Mouse (Mus musculus) liver, embryonic 12.5 days (tissue): ENCODE data around the gene Klrk1. TPM values are rescaled to one million over a fixed set of nuclear protein-coding genes. Genes with fewer than 3 reads are reported as not detected.
"Not testable (repeated sequence)": the region's sequence is repeated elsewhere in the genome, so short reads cannot be mapped to it uniquely, and the experiment has no call there.

ENCODE experiments used
- ATAC-seq: fragments of 200-750 bp; cut with Nextera tagmentation; 2 replicates; pipeline ENCODE4 v1.8.0; 2017; ENCODE audit warnings: moderate number of reproducible peaks, mild to moderate bottlenecking, moderate library complexity
- H3K27ac ChIP-seq: fragments of 300-500 bp; sonication (generic); 2 replicates; pipeline ENCODE4 v1.5.1; 2016; ENCODE audit warnings: mild to moderate bottlenecking
- H3K27me3 ChIP-seq: fragments of 300-500 bp; sonication (generic); replicated peaks from 2 replicates; pipeline ENCODE4 v1.6.1; 2016; ENCODE audit warnings: mild to moderate bottlenecking, moderate library complexity
- H3K36me3 ChIP-seq: fragments of 300-500 bp; sonication (generic); 2 replicates; pipeline ENCODE4 v1.6.1; 2016; ENCODE audit warnings: mild to moderate bottlenecking, moderate library complexity
- H3K4me1 ChIP-seq: fragments of 300-500 bp; sonication (generic); 2 replicates; pipeline ENCODE4 v1.6.1; 2016
- H3K4me2 ChIP-seq: fragments of 300-500 bp; sonication (generic); 2 replicates; pipeline ENCODE4 v1.6.1; 2016; ENCODE audit warnings: mild to moderate bottlenecking, moderate library complexity
- H3K4me3 ChIP-seq: fragments of 300-500 bp; sonication (generic); 2 replicates; pipeline ENCODE4 v1.5.1; 2016; ENCODE audit warnings: mild to moderate bottlenecking, moderate library complexity
- H3K9ac ChIP-seq: fragments of 300-500 bp; sonication (generic); 2 replicates; pipeline ENCODE4 v1.6.1; 2016; ENCODE audit warnings: mild to moderate bottlenecking, moderate library complexity
- H3K9me3 ChIP-seq: fragments of 300-500 bp; sonication (generic); replicated peaks from 2 replicates; pipeline ENCODE4 v1.6.1; 2016; ENCODE audit warnings: mild to moderate bottlenecking, moderate library complexity
- WGBS: fragments of 180-500 bp; shearing (Covaris S2); methylation state at CpG from one replicate; pipeline ENCODE4 v1.1.7; 2016; ENCODE audit not compliant: insufficient replicate concordance; 5-methylcytosine and 5-hydroxymethylcytosine counted together
- polyA plus RNA-seq: library from polyadenylated mRNA; unstranded; fragments of >200 nt; fragmentation: Nextera tagmentation; extraction: Ambion mirVana; gene quantifications from 2 replicates; pipeline ENCODE4 v1.2.1, GENCODE M21; 2016

The Klrk1 gene
- 0.16 and 0.21 TPM in 2 replicates for polyA plus RNA-seq

DNA sequence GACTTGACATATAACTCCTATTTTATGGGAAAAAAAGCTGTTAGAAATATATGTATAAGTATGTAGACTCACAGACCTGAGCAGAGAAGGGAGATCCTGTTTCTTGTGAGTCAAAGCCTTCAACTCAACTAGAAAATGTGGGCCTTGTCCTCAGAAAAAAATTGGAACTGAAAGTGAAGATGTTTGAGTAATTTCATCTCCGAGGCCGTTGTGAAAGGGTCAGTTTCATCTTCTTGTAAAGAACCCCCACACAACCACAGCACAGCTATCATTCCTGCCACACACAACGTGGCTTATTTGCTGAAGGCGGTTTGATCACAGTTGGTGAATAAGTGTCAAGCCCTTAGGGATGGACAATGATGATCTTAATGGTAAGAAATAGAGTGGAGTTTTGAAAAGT is at the start of gene Klrk1:
Gene Klrk1, minus strand, starts transcription at position 130 of the 400 bp plus-strand sequence.
- Histone ChIP-seq H3K27me3 (no peaks in the 10 kb centered on the region), H3K4me1 (no peaks in the 10 kb centered on the region), H3K9ac (no peak within 1 kb of the TSS), H3K9me3 (no peaks in the 10 kb centered on the region), H3K36me3 (no peaks in the 10 kb centered on the region), H3K4me3 (no peak within 1 kb of the TSS), H3K4me2 (no peak within 1 kb of the TSS), H3K27ac (no peak within 1 kb of the TSS)
- ATAC-seq = no peak
- WGBS = 64% methylated on average over 4 of the region's 4 CpGs

DNA sequence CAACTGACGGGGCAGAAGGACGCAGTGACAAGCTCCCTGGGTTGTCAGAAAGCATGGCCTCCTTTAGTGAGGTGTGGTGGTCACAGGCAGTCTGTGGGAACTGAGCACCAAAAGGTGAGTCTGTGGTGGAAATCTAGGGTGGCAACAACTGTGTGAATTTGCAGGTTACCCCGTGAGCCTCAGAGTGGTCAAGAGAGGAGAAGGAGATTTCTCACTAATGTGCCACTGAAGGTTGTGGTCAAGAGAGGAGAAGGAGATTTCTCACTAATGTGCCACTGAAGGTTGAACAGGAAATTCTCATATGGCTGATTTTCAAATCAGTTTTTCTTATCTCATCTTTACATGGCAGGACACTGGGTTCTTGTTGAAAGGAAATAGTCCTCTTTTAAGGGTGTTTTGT is 37.6 kb upstream of the Klrk1 start:
- H3K9ac ChIP-seq, ATAC-seq, H3K4me1 ChIP-seq, H3K27me3 ChIP-seq, H3K36me3 ChIP-seq, H3K9me3 ChIP-seq, H3K27ac ChIP-seq, H3K4me3 ChIP-seq, H3K4me2 ChIP-seq: not testable (repeated sequence)
- no CpG with 5 or more reads among the region's 3 CpGs for WGBS

DNA sequence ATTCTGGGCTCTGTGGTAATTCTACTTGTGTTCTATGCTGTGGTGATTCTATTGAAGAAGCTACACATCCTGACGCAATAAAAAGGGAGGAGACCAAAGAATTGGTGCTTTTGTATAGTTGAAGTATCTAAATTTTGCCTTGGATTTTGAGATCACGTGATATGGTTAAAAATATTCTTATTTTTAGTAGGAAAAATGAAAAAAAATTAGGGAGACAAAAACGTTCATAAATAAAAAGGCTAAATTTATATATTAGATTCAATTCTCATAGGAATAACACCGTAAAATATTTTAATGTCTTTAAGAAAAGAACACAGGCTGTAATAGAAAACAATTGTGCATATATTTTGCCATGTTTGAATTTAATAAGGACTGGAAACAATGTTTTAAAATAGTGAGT is 36.9 kb upstream of the Klrk1 start, which contains the start of gene Klrc2:
Gene Klrc2, minus strand, starts transcription at position 101 of the 400 bp plus-strand sequence.
- WGBS = 56% methylated on average over 4 of the region's 4 CpGs
- not testable (repeated sequence) for H3K27me3 ChIP-seq, ATAC-seq, H3K4me2 ChIP-seq, H3K9me3 ChIP-seq, H3K27ac ChIP-seq, H3K36me3 ChIP-seq, H3K9ac ChIP-seq, H3K4me1 ChIP-seq, H3K4me3 ChIP-seq

DNA sequence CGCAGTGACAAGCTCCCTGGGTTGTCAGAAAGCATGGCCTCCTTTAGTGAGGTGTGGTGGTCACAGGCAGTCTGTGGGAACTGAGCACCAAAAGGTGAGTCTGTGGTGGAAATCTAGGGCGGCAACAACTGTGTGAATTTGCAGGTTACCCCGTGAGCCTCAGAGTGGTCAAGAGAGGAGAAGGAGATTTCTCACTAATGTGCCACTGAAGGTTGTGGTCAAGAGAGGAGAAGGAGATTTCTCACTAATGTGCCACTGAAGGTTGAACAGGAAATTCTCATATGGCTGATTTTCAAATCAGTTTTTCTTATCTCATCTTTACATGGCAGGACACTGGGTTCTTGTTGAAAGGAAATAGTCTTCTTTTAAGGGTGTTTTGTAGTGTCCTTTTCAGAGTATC is 20.4 kb upstream of the Klrk1 start:
- H3K36me3 ChIP-seq, H3K4me1 ChIP-seq, H3K27ac ChIP-seq, H3K9ac ChIP-seq, H3K4me2 ChIP-seq, H3K27me3 ChIP-seq, H3K9me3 ChIP-seq, ATAC-seq, H3K4me3 ChIP-seq: not testable (repeated sequence)
- no CpG with 5 or more reads among the region's 3 CpGs for WGBS

DNA sequence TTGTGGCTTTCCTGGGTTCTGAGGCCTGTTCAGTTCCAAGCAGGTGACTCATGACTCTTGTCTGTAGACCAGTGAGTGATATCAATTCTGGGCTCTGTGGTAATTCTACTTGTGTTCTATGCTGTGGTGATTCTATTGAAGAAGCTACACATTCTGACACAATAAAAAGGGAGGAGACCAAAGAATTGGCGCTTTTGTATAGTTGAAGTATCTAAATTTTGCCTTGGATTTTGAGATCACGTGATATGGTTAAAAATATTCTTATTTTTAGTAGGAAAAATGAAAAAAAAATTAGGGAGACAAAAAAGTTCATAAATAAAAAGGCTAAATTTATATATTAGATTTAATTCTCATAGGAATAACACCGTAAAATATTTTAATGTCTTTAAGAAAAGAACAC is 19.6 kb upstream of the Klrk1 start, which contains the start of gene Klrc3:
Gene Klrc3, minus strand, starts transcription at position 101 of the 400 bp plus-strand sequence.
- ATAC-seq, H3K36me3 ChIP-seq, H3K9me3 ChIP-seq, H3K4me2 ChIP-seq, H3K9ac ChIP-seq, H3K27me3 ChIP-seq, H3K4me1 ChIP-seq, H3K27ac ChIP-seq, H3K4me3 ChIP-seq: not testable (repeated sequence)
- 69% methylated on average over 3 of the region's 3 CpGs for WGBS

DNA sequence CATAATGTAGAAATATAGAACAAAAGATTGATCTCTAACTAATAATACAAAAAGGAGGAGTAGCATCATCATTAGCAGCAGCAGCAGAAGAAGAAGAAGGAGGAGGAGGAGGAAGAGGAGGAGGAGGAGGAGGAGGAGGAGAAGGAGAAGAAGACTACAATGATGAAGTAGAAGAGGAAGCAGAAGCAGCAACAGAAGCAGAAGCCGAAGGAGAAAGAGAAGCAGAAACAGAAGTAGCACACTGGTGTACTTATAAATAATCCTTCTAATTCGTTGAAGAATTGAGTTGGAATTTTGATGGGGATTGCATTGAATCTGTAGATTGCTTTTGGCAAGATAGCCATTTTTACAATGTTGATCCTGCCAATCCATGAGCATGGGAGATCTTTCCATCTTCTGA is 7.4 kb upstream of the Klrk1 start:
- not testable (repeated sequence) for H3K9ac ChIP-seq, H3K27me3 ChIP-seq, H3K9me3 ChIP-seq, H3K36me3 ChIP-seq, H3K4me2 ChIP-seq, H3K4me3 ChIP-seq, H3K4me1 ChIP-seq, ATAC-seq, H3K27ac ChIP-seq
- 37% methylated on average over 2 of the region's 2 CpGs for WGBS

DNA sequence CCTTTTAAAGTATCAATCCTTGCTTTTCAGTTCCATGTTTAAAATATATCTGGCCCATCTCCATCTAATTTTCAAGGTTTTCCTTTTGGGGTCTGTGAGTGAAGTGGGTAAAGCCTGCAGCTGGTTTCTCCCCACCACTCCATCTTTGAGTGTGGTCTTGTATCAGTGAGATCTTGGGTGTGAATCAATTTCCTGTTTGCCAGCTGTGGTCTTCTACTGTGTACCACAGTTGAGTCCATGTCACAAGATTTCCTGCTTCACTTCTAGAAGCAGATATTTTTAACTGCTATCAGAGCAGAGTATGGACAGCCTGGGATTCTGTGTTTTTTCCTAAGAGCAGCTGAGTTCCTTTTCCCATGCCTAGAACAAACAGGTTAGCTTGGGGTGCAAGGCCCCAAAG is 15.3 kb downstream of the Klrk1 start:
- Histone ChIP-seq H3K27ac (no peak overlapping the region), H3K27me3 (no peaks in the 10 kb centered on the region), H3K4me1 (no peaks in the 10 kb centered on the region), H3K9ac (no peak overlapping the region), H3K36me3 (no peaks in the 10 kb centered on the region), H3K9me3 (no peaks in the 10 kb centered on the region), H3K4me2 (no peak overlapping the region), H3K4me3 (no peak overlapping the region)
- ATAC-seq = no peak

DNA sequence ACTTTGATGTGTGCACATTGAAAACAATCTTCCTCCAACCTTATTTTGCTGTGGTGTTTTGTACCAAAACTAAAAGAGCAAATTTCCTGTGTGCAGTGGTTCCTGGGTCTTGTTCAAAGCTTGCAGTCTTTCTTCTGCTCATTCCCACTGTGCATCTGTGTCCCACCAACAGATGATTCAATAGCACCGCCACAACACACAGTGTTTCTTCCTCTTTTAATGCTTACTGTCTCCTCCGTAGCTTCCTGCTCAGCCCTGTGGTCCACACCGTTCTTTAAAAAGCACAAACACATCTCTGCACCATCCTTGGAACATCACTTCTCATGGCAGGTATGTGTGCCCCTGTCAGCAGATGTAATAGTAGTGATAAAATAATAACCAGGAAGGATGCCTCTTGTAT is 32.2 kb downstream of the Klrk1 start, which contains the start of gene Klrd1:
Gene Klrd1, plus strand, starts transcription at position 275 of the 400 bp plus-strand sequence.
- no peak within 1 kb of the TSS for H3K27ac ChIP-seq
- H3K4me3 ChIP-seq = no peak within 1 kb of the TSS
- ATAC-seq = no peak
- no peaks in the 10 kb centered on the region for H3K27me3 ChIP-seq
- H3K4me1 ChIP-seq = no peaks in the 10 kb centered on the region
- WGBS = 21% methylated on average over 3 of the region's 3 CpGs
- no peak within 1 kb of the TSS for H3K4me2 ChIP-seq
- no peak within 1 kb of the TSS for H3K9ac ChIP-seq
- no peaks in the 10 kb centered on the region for H3K36me3 ChIP-seq
- H3K9me3 ChIP-seq = no peaks in the 10 kb centered on the region

DNA sequence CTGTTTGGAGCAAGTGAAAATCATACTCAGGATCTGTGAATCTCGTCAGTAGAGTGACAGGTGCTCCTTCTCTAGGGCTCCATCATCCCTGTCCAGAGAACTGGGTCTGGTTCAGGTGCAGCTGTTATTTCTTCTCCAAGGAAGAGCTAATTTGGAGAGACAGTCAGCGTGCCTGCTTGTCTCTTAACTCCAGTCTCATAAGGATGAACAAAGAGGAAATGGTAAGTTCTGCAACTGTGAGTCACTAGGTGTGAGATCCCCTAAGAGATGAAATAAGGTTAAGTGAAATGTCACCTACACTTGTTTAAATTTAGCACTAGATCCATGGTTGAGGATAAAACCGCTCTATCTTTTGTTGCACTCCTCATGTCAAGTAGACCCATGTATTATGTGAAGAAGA is 40.6 kb downstream of the Klrk1 start:
- no peak overlapping the region for H3K4me2 ChIP-seq
- H3K9me3 ChIP-seq = no peaks in the 10 kb centered on the region
- H3K4me1 ChIP-seq = no peaks in the 10 kb centered on the region
- WGBS = 50% methylated on average over 3 of the region's 3 CpGs
- ATAC-seq = no peak
- no peaks in the 10 kb centered on the region for H3K27me3 ChIP-seq
- no peaks in the 10 kb centered on the region for H3K36me3 ChIP-seq
- no peak overlapping the region for H3K27ac ChIP-seq
- no peak overlapping the region for H3K9ac ChIP-seq
- no peak overlapping the region for H3K4me3 ChIP-seq

DNA sequence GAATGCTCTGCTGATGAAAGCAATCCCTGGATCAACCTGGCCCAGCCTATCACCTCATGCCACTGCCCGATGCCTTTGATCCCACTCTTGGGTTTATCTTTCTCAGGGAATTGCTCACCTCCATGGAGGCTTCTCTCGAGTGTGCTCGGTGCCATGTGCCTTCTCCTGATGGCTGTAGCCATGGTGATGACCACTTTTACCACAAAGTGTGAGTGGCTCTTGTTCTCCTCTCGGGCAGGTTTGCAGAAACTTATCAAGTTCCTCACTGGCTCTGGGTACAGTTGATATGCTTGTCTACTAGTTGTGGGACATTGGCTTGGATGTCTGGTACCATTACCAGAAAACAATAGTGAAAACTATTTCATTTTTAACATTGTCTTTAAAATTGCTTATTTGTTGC is 41.8 kb downstream of the Klrk1 start:
- no peak for ATAC-seq
- Histone ChIP-seq H3K27me3 (no peaks in the 10 kb centered on the region), H3K27ac (no peak overlapping the region), H3K9me3 (no peaks in the 10 kb centered on the region), H3K4me1 (no peaks in the 10 kb centered on the region), H3K36me3 (no peaks in the 10 kb centered on the region), H3K4me3 (no peak overlapping the region), H3K4me2 (no peak overlapping the region), H3K9ac (no peak overlapping the region)
- WGBS = 22% methylated on average over 4 of the region's 4 CpGs

DNA sequence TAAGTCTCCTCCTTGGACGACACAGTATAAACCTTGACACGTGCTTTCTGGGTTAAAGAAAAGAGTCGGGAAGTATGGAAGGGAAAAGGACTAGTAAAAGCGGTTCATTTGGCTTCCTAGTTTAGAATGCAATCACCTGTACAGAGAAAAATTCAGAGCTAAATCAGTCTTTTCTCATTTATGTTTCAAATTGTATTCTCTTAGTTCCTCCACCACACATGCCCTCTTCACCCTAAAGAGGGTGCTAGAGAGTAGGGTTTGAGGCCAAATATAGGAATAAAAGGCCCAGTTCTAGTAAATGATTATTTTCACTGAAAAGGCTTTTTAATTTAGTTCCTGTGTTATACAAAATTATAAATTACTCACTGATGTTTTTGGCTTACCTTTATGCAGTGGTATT is 42.4 kb downstream of the Klrk1 start:
- no peak overlapping the region for H3K27ac ChIP-seq
- 54% methylated on average over 4 of the region's 4 CpGs for WGBS
- H3K27me3 ChIP-seq = no peaks in the 10 kb centered on the region
- no peak overlapping the region for H3K4me2 ChIP-seq
- H3K4me3 ChIP-seq = no peak overlapping the region
- ATAC-seq = no peak
- no peaks in the 10 kb centered on the region for H3K4me1 ChIP-seq
- no peaks in the 10 kb centered on the region for H3K9me3 ChIP-seq
- H3K9ac ChIP-seq = no peak overlapping the region
- no peaks in the 10 kb centered on the region for H3K36me3 ChIP-seq

DNA sequence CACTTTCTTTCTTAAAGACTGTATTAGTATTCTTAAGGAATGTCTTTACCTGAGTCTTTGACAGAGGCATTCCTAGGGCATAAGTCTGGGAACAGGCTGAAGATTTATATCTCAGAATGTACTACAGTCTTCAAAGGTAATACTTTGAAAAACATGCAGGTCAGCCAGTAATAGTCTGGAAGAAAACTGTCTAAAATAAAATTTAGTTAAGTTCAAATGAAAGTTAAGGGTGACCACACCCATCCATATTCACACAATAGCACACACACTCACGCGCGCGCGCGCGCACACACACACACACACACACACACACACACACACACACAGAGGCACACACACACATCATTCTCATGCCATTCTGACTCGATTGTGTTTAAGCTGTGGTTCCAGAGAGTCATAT is 46.1 kb downstream of the Klrk1 start, which contains the start of gene Klre1:
Gene Klre1, plus strand, starts transcription at position 301 of the 400 bp plus-strand sequence.
- Histone ChIP-seq H3K4me3 (no peak within 1 kb of the TSS), H3K4me2 (no peak within 1 kb of the TSS), H3K9me3 (no peaks in the 10 kb centered on the region), H3K27ac (no peak within 1 kb of the TSS), H3K9ac (no peak within 1 kb of the TSS), H3K4me1 (no peaks in the 10 kb centered on the region), H3K27me3 (no peaks in the 10 kb centered on the region), H3K36me3 (no peaks in the 10 kb centered on the region)
- no peak for ATAC-seq
- WGBS = 83% methylated on average over 8 of the region's 8 CpGs

DNA sequence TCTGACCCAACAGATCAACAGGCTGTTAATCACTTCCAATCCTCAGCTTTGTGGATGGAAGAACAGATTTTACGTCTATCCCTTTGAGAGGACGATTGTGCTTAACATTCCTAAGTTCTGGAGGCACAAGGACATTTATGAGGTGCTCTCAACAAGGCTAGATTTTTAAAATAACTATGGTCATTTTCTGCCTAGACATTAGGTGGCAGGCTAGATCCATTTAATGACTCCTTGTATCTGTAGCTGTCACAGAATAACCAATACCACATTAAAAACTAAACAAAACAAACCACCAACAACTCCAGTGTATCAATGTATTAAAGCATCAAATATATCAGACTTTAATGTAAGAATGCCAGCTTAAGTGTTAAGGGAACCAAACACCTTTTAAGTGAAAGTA is 48.3 kb downstream of the Klrk1 start:
- no peak overlapping the region for H3K27ac ChIP-seq
- H3K4me1 ChIP-seq = no peaks in the 10 kb centered on the region
- H3K9ac ChIP-seq = no peak overlapping the region
- H3K9me3 ChIP-seq = no peaks in the 10 kb centered on the region
- H3K36me3 ChIP-seq = no peaks in the 10 kb centered on the region
- no peak for ATAC-seq
- H3K4me3 ChIP-seq = no peak overlapping the region
- WGBS = 15% methylated on average over 2 of the region's 2 CpGs
- no peaks in the 10 kb centered on the region for H3K27me3 ChIP-seq
- H3K4me2 ChIP-seq = no peak overlapping the region
